Mouse (Mus musculus) lung, adult 2 months (tissue): ENCODE results near the gene Tbl3. TPM values are rescaled to one million over a fixed set of nuclear protein-coding genes. Genes with fewer than 3 reads are reported as not detected.

Experiments used
- DNase-seq: peaks from one replicate; pipeline ENCODE4 v3.0.0; 2022
- H3K4me1 ChIP-seq: fragments of 200-500 bp; 2 replicates; pipeline ENCODE4 v1.6.1; 2011; ENCODE audit warnings: low read length; ENCODE audit not compliant: control insufficient read depth, insufficient read depth
- H3K4me3 ChIP-seq: fragments of 200-500 bp; replicated peaks from 2 replicates; pipeline ENCODE3; 2011; ENCODE audit warnings: low read depth, mild to moderate bottlenecking, control low read depth, low read length; ENCODE audit errors: extremely low read depth
- CTCF ChIP-seq: fragments of 200-500 bp; IDR thresholded peaks from 2 replicates; pipeline ENCODE4 v1.5.1; 2011; ENCODE audit warnings: mild to moderate bottlenecking, low read length, control low read depth; ENCODE audit not compliant: insufficient read depth
- POLR2A ChIP-seq: fragments of 200-500 bp; IDR thresholded peaks from 2 replicates; pipeline ENCODE4 v1.6.1; 2011; ENCODE audit warnings: low read depth, mild to moderate bottlenecking, control low read depth, low read length, borderline replicate concordance; ENCODE audit errors: extremely low read depth
- WGBS: fragments of 180-500 bp; shearing (Covaris S2); methylation state at CpG from one replicate; pipeline ENCODE4 v1.1.7; 2018; 5-methylcytosine and 5-hydroxymethylcytosine counted together
- polyA plus RNA-seq: library from polyadenylated mRNA; depleted of rRNA; stranded (reverse); fragments of >200 nt; gene quantifications from 2 replicates; pipeline ENCODE4 v1.2.3, GENCODE M21; 2012

Gene Tbl3
- polyA plus RNA-seq, 1 experiment = 60.7 TPM

DNA sequence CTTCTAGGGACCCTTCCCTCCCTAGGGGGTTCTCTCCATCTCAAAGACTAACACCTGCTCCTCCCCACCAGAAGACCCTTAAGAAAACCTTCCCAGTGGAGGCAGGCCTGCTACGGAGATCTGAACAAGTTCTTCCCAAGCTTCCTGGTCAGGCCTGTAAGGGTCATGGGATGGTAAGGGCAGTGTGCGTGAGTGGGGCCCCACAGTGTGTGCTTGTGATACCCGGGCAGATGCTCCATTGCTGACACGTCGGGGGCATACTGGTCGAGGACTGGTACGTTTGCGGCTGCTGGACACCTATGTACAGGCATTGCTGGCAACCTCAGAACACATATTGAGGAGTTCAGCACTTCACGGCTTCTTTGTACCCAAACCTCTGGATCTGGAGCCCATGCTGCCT, 8.7 kb downstream of the Tbl3 start:
- no peak overlapping the region for H3K4me3 ChIP-seq
- TF ChIP-seq CTCF = no peak
- WGBS = 61% methylated on average over 9 of the region's 9 CpGs
- no peak for DNase-seq
- peaks cover 2% of the 10 kb centered on the region for H3K4me1 ChIP-seq

DNA sequence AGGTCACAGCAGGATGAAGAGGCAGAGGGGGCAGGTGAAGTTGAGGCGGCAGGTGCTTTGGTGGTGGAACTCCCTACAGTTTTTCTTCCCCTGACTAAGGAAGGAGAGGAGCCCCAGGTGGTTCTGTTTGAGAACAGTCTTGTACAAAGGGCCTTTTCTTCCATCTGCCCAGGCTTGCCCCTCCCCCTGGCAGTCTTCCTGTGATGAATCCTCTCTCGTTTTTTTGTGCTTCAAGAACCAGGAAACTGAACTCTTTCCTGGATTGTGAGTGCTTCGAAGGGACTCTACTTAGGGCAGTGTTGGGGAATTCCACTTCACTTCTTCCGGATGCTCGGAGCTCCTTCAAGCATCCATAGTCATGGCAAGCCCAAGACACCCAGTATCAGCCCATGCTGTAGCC, 9.5 kb downstream of the Tbl3 start:
- peaks cover 2% of the 10 kb centered on the region for H3K4me1 ChIP-seq
- no peak overlapping the region for H3K4me3 ChIP-seq
- WGBS = 11% methylated on average over 5 of the region's 5 CpGs
- TF ChIP-seq CTCF = no peak
- no peak for TF ChIP-seq POLR2A
- no peak for DNase-seq

DNA sequence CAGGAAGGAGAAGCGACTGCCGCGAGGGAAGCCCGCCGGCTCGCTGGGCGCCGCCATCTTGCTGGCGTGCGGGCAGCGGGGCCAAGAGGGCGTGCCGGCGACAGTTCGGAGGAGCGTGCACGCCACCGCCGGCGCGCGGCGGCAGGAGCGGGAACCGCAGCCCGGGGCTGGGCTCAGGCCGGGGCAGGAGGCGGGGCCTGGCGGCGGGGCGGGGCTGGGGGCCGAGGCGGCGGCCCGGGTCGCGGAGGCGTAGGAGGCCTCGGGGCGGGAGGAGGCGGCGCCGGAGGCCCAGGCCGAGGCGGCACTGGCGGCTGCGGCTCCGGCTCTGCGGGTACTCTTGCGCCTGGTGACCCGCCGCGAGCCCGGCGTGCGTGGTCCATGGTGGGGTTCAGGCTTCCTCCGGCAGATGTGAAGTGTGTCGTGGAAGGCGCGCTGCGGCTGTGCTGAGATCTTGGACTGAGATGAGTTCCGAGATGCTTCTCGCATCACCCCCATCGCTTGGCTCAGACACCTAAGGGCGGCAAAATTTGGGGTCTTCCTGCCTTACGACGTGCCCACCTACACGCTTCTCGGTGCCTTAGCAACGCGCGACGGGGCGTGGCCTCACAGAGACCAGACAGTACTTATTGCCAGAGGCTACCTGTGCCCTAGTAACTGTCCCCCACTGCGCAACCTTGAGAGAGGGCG, 11.3 kb downstream of the Tbl3 start, which contains the start of the genes Gfer and Noxo1:
Gene Gfer (minus strand): TSS at position 146 of the 687 bp plus-strand sequence.
Gene Noxo1 (plus strand): TSS at position 224 of the 687 bp plus-strand sequence.
- DNase-seq = peak; percentile 82
- 1% methylated on average over 72 of the region's 76 CpGs for WGBS
- Histone ChIP-seq H3K4me1 (peaks cover 2% of the 10 kb centered on the region), H3K4me3 (peak within 1 kb of the TSS; percentile 99)
- TF ChIP-seq POLR2A (peak; percentile 43; the same call in 1 of the 2 replicates), CTCF (no peak)

DNA sequence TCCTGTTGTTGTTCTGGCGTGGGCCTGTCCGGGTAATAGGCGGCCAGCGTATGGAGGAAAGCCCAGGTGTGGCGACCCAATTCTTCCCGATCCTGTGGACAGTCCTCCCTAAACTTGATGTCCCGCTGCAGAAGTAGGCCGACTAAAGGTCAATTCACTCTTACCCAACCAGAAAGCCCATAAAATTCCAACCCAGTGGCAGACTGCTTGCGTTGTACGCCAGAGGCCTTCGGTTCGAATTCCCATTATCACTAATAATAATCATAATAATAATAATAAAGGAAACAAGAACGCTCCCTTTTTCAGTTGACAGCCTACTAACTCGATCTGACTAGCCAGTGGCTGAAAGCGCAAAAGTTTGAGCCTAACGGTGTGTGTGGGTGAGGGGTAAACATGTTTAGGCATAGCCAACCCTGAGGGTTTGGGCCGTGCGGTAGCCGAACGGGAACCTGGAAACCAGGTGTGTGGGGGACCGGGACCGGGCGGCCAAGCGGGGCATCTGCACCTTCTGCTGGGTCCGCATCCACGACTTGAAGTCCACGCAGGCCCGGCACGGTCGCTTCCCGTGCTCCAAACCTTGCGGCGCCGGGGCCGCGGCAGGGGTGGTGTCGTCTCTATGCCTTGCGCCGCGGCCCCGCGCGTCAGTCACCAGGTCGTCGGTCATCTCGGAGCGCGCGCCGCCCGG, 12.0 kb downstream of the Tbl3 start:
- 11% methylated on average over 51 of the region's 51 CpGs for WGBS
- DNase-seq = no peak
- H3K4me3 ChIP-seq = peak overlapping the region; percentile 64

DNA sequence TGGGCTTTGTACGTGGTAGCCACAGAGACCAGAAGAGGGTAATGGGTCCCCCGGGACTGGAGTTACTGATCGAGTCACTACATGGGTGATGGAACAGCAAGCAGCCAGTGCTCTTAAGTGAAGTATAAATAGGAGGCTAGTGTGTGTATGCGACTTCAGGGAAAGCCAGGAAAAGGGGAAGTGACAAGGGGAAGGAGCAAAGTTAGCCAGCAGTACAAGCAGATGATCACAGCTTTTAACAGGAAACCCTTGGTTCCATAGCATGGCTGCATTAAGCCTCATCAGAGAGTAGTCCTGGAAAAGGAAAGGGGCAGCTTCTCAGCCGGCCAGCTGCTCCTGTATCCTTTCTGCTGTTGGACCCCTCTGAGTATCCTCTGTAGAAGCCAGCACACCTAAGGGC, 15.1 kb downstream of the Tbl3 start:
- Histone ChIP-seq H3K4me3 (no peak overlapping the region), H3K4me1 (peaks cover 4% of the 10 kb centered on the region)
- WGBS = 70% methylated on average over 5 of the region's 5 CpGs
- TF ChIP-seq CTCF (no peak), POLR2A (no peak)
- no peak for DNase-seq

More for the DNA sequence above, 12.0 kb downstream of the Tbl3 start:
- no peak for TF ChIP-seq CTCF
- H3K4me1 ChIP-seq = peaks cover 2% of the 10 kb centered on the region

DNA sequence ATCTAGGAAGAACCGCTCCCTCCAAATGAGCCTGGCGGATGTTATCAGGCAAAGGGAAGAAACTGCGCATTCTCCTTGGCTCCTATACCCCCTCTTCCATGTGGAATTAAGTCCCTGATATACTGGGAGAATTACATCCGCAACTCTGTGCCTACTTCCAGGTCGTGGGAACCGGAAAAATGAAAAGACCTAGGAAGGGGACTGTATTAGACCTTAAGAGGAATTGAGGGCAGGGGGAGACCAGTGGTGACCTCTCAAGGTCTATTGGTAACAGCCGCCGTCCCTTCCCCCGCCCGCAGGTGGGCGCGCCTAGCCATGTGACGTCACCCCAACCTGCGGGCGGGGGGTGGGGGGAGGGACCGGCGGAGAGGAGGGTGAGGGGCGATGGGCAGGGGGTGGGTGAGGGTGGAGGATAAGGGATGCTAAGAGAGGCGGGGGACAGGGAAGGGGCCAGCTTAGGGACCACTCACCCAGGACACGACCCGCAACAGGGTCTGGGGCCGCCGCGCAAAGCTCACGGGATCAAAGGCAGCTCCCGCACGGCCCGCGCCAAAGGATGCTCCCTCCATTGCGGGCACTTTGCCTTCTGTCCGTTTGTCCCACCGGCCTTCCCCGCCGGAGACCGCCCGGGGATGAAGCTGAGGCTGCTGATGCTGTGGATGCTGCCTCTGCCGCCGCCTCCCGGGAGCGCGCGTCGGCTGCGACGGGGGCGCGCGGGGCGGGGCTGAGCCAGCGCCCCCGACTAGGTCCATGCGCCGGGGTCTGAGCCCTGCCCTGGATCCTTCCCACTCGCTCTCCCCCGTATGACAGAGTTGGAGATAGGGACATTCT, 18.0 kb downstream of the Tbl3 start, which contains the start of gene Syngr3:
Gene Syngr3 (minus strand): TSS at position 705 of the 831 bp plus-strand sequence.
- H3K4me3 ChIP-seq = no peak within 1 kb of the TSS

DNA sequence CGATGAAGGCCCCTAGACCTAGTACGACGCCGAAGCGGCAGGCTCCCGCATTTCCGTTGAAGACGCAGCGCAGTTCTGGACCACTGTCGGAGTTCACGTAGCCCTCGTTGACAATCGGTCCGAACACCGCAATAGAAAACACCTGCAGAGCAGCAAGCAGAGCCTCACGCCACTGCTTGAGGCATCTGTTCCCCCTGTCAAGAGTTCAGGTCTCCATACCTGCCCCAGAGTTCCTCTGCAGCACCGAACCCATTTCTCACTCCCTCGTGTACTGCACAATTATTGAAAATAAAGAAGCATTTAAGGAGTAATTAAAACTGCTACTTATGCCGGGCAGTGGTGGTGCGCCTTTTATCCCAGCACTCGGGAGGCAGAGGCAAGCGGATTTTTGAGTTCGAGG, 19.9 kb downstream of the Tbl3 start:
- no peak for TF ChIP-seq CTCF
- TF ChIP-seq POLR2A = no peak
- Histone ChIP-seq H3K4me1 (peaks cover 4% of the 10 kb centered on the region; the same call in 1 of the 2 replicates), H3K4me3 (peak overlapping the region; percentile 31)
- 21% methylated on average over 23 of the region's 23 CpGs for WGBS
- no peak for DNase-seq

More for the DNA sequence above, 18.0 kb downstream of the Tbl3 start, which contains the start of gene Syngr3:
- WGBS = 1% methylated on average over 54 of the region's 55 CpGs
- DNase-seq = no peak
- TF ChIP-seq CTCF (no peak), POLR2A (no peak)
- peaks cover 4% of the 10 kb centered on the region; the same call in 1 of the 2 replicates for H3K4me1 ChIP-seq

DNA sequence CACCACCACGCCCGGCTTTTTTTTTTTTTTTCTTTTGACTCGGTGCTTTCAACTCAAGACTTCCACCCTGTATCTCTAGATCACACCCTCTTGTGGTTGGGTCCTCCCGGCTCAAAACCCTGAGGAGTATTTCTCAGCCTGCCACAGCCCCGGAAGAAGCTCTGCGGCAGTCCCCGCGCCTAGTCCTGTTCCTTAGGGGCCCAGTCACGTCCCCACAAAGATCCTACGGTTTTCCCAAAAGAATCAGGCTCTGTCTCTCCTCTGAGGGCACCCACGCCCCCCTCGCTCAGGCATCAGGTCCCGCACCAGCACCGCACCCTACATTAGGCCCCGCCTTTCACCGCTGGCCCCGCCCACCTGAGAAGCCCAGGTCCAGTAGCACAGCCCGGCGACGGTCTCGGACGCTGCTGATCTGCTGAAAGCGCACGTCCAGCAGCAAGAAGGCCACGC, 20.3 kb downstream of the Tbl3 start:
- H3K4me1 ChIP-seq = peaks cover 4% of the 10 kb centered on the region; the same call in 1 of the 2 replicates
- 2% methylated on average over 25 of the region's 25 CpGs for WGBS
- peak; percentile 67 for DNase-seq
- H3K4me3 ChIP-seq = peak overlapping the region; percentile 31
- TF ChIP-seq CTCF = no peak
- TF ChIP-seq POLR2A = no peak

DNA sequence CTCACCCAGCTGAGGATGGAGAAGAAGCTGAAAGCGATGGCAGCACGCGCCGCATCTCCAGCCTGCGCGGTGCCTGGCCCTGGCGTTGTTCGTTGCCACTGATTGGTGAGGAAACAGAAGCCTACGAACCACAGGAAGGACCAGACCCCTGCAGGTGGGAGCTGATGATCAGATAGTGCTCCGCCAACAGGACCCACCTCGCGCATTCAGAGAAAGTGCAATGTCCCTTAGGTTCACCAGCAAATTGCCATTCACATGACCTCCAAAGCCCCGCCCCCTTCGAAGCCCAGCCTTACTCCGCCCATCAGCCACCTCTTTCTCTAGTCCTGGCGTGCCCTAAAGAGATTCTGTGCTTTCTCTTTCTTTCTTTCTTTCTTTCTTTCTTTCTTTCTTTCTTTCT, 20.9 kb downstream of the Tbl3 start:
- Histone ChIP-seq H3K4me3 (no peak overlapping the region), H3K4me1 (peaks cover 4% of the 10 kb centered on the region; the same call in 1 of the 2 replicates)
- DNase-seq = no peak
- 36% methylated on average over 16 of the region's 16 CpGs for WGBS
- TF ChIP-seq CTCF (no peak), POLR2A (no peak)
